Mouse (Mus musculus): ENCODE measurements around the gene Phldb3. TPM values are rescaled to one million over a fixed set of nuclear protein-coding genes. Genes with fewer than 3 reads are reported as not detected.

Gene Phldb3
- polyA plus RNA-seq, 1 experiment = 4.1 TPM

- TF ChIP-seq FOSL1 (IDR thresholded peaks at IDR 0.05; ENCODE audit: insufficient read depth, low read length, poor library complexity, severe bottlenecking) = no peak
- TF ChIP-seq CEBPB (IDR thresholded peaks at IDR 0.05; ENCODE audit: low read depth) = no peak
- no peak for TF ChIP-seq MAX (IDR thresholded peaks at IDR 0.05)
- no peak for TF ChIP-seq MYOD1 (IDR thresholded peaks at IDR 0.05; ENCODE audit: control insufficient read depth, insufficient read length, low read depth)
- no peak for TF ChIP-seq MYOG (IDR thresholded peaks at IDR 0.05; ENCODE audit: control insufficient read depth, extremely low read depth, insufficient read length)
- no peak for TF ChIP-seq USF1 (IDR thresholded peaks at IDR 0.05; ENCODE audit: low read depth)
- no peak for TF ChIP-seq CTCF (IDR thresholded peaks at IDR 0.05; ENCODE audit: control insufficient read depth, insufficient read depth, insufficient read length)
- Histone ChIP-seq H3K4me3 (ENCODE audit: insufficient read depth, poor library complexity, severe bottlenecking) (no peak overlapping the region), H3K79me3 (ENCODE audit: low read depth) (no peaks in the 10 kb centered on the region), H3K27me3 (ENCODE audit: control insufficient read depth, insufficient read depth, insufficient read length) (no peaks in the 10 kb centered on the region), H3K79me2 (ENCODE audit: control insufficient read depth, insufficient read depth) (no peaks in the 10 kb centered on the region), H3K36me3 (ENCODE audit: control insufficient read depth, insufficient read depth) (no peaks in the 10 kb centered on the region), H3ac (ENCODE audit: control insufficient read depth, insufficient read length, low read depth) (no peak overlapping the region)
Observed at GRCm38 (mm10) chr7:24588336-24588735, 22.2 kb upstream of the Phldb3 start.

- TF ChIP-seq USF1 (IDR thresholded peaks at IDR 0.05; ENCODE audit: low read depth) (no peak), FOSL1 (IDR thresholded peaks at IDR 0.05; ENCODE audit: insufficient read depth, low read length, poor library complexity, severe bottlenecking) (no peak), MYOD1 (IDR thresholded peaks at IDR 0.05; ENCODE audit: control insufficient read depth, insufficient read length, low read depth) (no peak), MAX (IDR thresholded peaks at IDR 0.05) (no peak), CEBPB (IDR thresholded peaks at IDR 0.05; ENCODE audit: low read depth) (no peak), MYOG (IDR thresholded peaks at IDR 0.05; ENCODE audit: control insufficient read depth, extremely low read depth, insufficient read length) (no peak), CTCF (IDR thresholded peaks at IDR 0.05; ENCODE audit: control insufficient read depth, insufficient read depth, insufficient read length) (no peak)
- no peaks in the 10 kb centered on the region for H3K79me2 ChIP-seq (ENCODE audit: control insufficient read depth, insufficient read depth)
- H3K36me3 ChIP-seq (ENCODE audit: control insufficient read depth, insufficient read depth) = no peaks in the 10 kb centered on the region
- no peaks in the 10 kb centered on the region for H3K27me3 ChIP-seq (ENCODE audit: control insufficient read depth, insufficient read depth, insufficient read length)
- no peak overlapping the region for H3ac ChIP-seq (ENCODE audit: control insufficient read depth, insufficient read length, low read depth)
- no peaks in the 10 kb centered on the region for H3K79me3 ChIP-seq (ENCODE audit: low read depth)
- H3K4me3 ChIP-seq (ENCODE audit: insufficient read depth, poor library complexity, severe bottlenecking) = no peak overlapping the region
Observed at GRCm38 (mm10) chr7:24591735-24592134, 18.8 kb upstream of the Phldb3 start.

GRCm38 (mm10) chr7:24592163-24592562 lies 18.4 kb upstream of the Phldb3 start:
- Histone ChIP-seq H3K79me3 (ENCODE audit: low read depth) (no peaks in the 10 kb centered on the region), H3K4me3 (ENCODE audit: insufficient read depth, poor library complexity, severe bottlenecking) (no peak overlapping the region), H3ac (ENCODE audit: control insufficient read depth, insufficient read length, low read depth) (no peak overlapping the region), H3K27me3 (ENCODE audit: control insufficient read depth, insufficient read depth, insufficient read length) (no peaks in the 10 kb centered on the region), H3K36me3 (ENCODE audit: control insufficient read depth, insufficient read depth) (no peaks in the 10 kb centered on the region), H3K79me2 (ENCODE audit: control insufficient read depth, insufficient read depth) (no peaks in the 10 kb centered on the region)
- no peak for TF ChIP-seq MYOD1 (IDR thresholded peaks at IDR 0.05; ENCODE audit: control insufficient read depth, insufficient read length, low read depth)
- TF ChIP-seq CTCF (IDR thresholded peaks at IDR 0.05; ENCODE audit: control insufficient read depth, insufficient read depth, insufficient read length) = no peak
- TF ChIP-seq MYOG (IDR thresholded peaks at IDR 0.05; ENCODE audit: control insufficient read depth, extremely low read depth, insufficient read length) = no peak
- TF ChIP-seq USF1 (IDR thresholded peaks at IDR 0.05; ENCODE audit: low read depth) = no peak
- no peak for TF ChIP-seq CEBPB (IDR thresholded peaks at IDR 0.05; ENCODE audit: low read depth)
- TF ChIP-seq MAX (IDR thresholded peaks at IDR 0.05) = no peak
- TF ChIP-seq FOSL1 (IDR thresholded peaks at IDR 0.05; ENCODE audit: insufficient read depth, low read length, poor library complexity, severe bottlenecking) = no peak

GRCm38 (mm10) chr7:24592781-24593180 lies 17.8 kb upstream of the Phldb3 start:
- Histone ChIP-seq H3K79me3 (ENCODE audit: low read depth) (no peaks in the 10 kb centered on the region), H3K27me3 (ENCODE audit: control insufficient read depth, insufficient read depth, insufficient read length) (no peaks in the 10 kb centered on the region), H3K79me2 (ENCODE audit: control insufficient read depth, insufficient read depth) (no peaks in the 10 kb centered on the region), H3ac (ENCODE audit: control insufficient read depth, insufficient read length, low read depth) (no peak overlapping the region), H3K4me3 (ENCODE audit: insufficient read depth, poor library complexity, severe bottlenecking) (no peak overlapping the region), H3K36me3 (ENCODE audit: control insufficient read depth, insufficient read depth) (no peaks in the 10 kb centered on the region)
- no peak for TF ChIP-seq FOSL1 (IDR thresholded peaks at IDR 0.05; ENCODE audit: insufficient read depth, low read length, poor library complexity, severe bottlenecking)

- H3ac ChIP-seq (ENCODE audit: control insufficient read depth, insufficient read length, low read depth) = peak overlapping the region; percentile 89
- no peaks in the 10 kb centered on the region for H3K27me3 ChIP-seq (ENCODE audit: control insufficient read depth, insufficient read depth, insufficient read length)
- peak overlapping the region; percentile 50 for H3K4me3 ChIP-seq (ENCODE audit: insufficient read depth, poor library complexity, severe bottlenecking)
- H3K36me3 ChIP-seq (ENCODE audit: control insufficient read depth, insufficient read depth) = no peaks in the 10 kb centered on the region
- TF ChIP-seq CTCF (IDR thresholded peaks at IDR 0.05; ENCODE audit: control insufficient read depth, insufficient read depth, insufficient read length) (no peak), MAX (IDR thresholded peaks at IDR 0.05) (no peak), CEBPB (IDR thresholded peaks at IDR 0.05; ENCODE audit: low read depth) (no peak), MYOD1 (IDR thresholded peaks at IDR 0.05; ENCODE audit: control insufficient read depth, insufficient read length, low read depth) (no peak), MYOG (IDR thresholded peaks at IDR 0.05; ENCODE audit: control insufficient read depth, extremely low read depth, insufficient read length) (no peak), USF1 (IDR thresholded peaks at IDR 0.05; ENCODE audit: low read depth) (no peak), FOSL1 (IDR thresholded peaks at IDR 0.05; ENCODE audit: insufficient read depth, low read length, poor library complexity, severe bottlenecking) (no peak)
- no peaks in the 10 kb centered on the region for H3K79me2 ChIP-seq (ENCODE audit: control insufficient read depth, insufficient read depth)
- no peaks in the 10 kb centered on the region for H3K79me3 ChIP-seq (ENCODE audit: low read depth)
Observed at GRCm38 (mm10) chr7:24593621-24594308, 16.8 kb upstream of the Phldb3 start.

- Histone ChIP-seq H3K36me3 (ENCODE audit: control insufficient read depth, insufficient read depth) (no peaks in the 10 kb centered on the region), H3K79me2 (ENCODE audit: control insufficient read depth, insufficient read depth) (no peaks in the 10 kb centered on the region), H3ac (ENCODE audit: control insufficient read depth, insufficient read length, low read depth) (peak overlapping the region; percentile 89), H3K79me3 (ENCODE audit: low read depth) (no peaks in the 10 kb centered on the region), H3K27me3 (ENCODE audit: control insufficient read depth, insufficient read depth, insufficient read length) (no peaks in the 10 kb centered on the region), H3K4me3 (ENCODE audit: insufficient read depth, poor library complexity, severe bottlenecking) (peak overlapping the region; percentile 50)
- TF ChIP-seq CEBPB (IDR thresholded peaks at IDR 0.05; ENCODE audit: low read depth) (no peak), MYOG (IDR thresholded peaks at IDR 0.05; ENCODE audit: control insufficient read depth, extremely low read depth, insufficient read length) (no peak), MYOD1 (IDR thresholded peaks at IDR 0.05; ENCODE audit: control insufficient read depth, insufficient read length, low read depth) (no peak), MAX (IDR thresholded peaks at IDR 0.05) (no peak), CTCF (IDR thresholded peaks at IDR 0.05; ENCODE audit: control insufficient read depth, insufficient read depth, insufficient read length) (no peak), USF1 (IDR thresholded peaks at IDR 0.05; ENCODE audit: low read depth) (no peak), FOSL1 (IDR thresholded peaks at IDR 0.05; ENCODE audit: insufficient read depth, low read length, poor library complexity, severe bottlenecking) (no peak)
Observed at GRCm38 (mm10) chr7:24594309-24594803, 16.2 kb upstream of the Phldb3 start.

Data from C2C12 (cell line).